Mouse (Mus musculus) urinary bladder, postnatal 25 days (tissue): ENCODE measurements around the gene Col4a2.
A peak's percentile ranks its signal among the peaks of the same experiment; 100 is the strongest.

Experiments used
- DNase-seq: peaks from one replicate; pipeline ENCODE4 v3.0.0; 2022; ENCODE audit warnings: low spot score

The Col4a2 gene

DNA sequence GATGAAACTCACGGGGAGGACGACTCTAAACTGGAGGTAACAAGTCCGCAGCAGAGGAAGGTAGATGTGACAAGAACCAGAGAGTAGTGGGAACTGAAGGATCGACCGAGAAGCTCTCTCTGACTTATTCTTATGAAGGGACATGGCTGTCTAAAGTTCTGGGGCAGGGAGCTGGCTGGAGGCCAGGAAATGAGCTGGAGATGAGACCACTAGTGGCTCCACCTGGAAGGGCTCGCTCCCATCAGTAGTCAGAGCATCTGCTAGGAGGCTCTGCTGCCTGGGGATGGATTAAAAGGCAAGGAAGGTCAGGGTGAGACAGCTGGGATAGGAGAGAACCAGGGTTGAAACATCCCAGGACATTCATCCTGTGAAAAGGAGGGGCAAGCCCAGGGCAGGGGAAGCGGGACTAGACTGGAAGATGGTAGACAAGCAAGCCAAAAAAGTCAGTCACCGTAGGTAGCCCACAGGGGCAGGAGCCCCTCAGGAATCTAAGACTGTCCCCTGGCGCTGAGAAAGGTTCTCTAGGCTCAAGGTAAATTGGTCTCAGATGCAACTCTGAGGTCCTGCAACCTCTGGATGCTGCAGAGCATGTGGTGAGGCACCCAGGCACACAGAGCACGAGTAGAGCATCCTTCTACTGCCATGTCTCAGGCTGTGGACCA is 16.2 kb upstream of the Col4a2 start:
- no peak for DNase-seq

DNA sequence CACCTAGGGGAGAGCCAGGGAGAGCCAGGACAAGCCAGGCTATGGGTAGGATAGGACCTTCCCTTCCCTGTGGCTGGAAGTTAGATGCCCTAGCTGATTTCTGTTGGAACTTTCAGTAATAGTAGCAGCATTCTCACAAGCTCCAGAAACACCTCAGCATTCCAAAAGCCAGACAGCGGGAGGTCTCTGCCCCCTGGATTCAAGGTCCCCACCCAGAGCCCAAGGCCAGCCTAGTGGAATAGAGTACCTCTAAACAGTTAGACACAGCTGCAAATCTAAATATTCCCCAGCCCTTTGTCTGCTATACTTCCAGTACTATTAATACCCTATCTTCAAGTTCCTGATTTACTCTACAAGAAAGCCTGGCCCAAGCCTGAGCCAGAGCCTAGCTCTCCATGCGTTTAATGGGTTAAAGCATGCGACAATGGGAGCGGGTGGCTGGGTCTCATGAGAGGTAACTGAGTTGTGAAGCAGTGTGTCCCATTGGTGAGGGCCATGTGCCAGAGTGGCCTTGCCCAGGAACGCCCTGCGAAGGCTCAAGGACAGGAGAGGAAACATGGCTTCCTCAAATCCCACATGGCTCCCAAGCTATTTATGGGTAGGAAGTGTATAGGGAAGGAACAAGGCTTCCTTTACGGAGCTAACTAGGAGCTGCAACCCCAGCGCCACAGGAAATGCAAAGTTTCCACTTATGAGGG is 15.3 kb upstream of the Col4a2 start:
- no peak for DNase-seq

- DNase-seq: no peak
Measured at GRCm38 (mm10) chr8:11298531-11299316, 13.9 kb upstream of the Col4a2 start.

- no peak for DNase-seq
Measured at GRCm38 (mm10) chr8:11299317-11299602, 13.3 kb upstream of the Col4a2 start.

DNA sequence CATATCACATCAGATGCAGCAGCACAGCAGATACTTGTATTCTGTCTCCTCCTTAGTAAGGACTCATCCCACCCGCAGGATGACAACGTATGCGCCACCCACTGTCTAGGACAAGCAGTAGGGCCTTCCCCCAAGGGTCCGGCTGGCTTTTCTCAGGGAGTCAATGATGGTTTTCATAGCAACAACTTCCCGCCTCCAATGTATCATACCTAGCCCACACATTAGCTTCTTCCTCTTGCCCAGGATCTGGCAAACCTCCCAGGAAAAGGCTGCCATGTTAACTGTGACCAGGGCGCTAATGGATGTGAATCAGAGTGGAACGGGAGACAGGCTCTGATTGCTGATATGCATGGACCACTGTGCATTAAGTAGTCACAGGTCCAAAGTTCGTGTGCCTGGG is 12.2 kb upstream of the Col4a2 start:
- no peak for DNase-seq

DNA sequence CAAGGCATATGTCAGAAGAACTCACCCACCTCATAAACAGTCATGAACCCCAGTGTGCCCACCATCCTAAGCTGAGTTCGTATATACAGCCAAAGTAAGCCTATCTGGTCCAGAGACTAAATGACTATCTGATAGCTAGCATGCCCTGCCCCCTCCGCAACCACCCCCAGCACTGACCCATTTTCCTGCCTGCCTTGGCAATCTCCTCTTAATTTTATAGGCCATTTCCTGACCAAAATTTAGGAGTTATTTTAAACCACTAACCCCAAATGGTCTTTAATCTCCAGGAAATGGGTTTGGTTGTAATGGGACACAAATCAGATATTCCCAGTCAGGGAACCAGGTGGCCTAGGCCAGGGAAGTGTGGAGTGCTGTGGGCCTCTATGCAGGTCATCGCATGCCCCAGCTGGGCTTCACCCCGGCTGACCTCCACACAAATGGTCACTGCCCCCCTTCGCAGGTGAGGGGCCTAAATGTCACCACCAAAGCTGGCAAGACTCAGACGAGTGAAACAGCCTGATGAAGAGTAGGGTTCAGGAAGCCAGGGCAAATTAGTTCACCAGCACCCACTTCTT is 8.5 kb upstream of the Col4a2 start:
- DNase-seq: no peak

DNA sequence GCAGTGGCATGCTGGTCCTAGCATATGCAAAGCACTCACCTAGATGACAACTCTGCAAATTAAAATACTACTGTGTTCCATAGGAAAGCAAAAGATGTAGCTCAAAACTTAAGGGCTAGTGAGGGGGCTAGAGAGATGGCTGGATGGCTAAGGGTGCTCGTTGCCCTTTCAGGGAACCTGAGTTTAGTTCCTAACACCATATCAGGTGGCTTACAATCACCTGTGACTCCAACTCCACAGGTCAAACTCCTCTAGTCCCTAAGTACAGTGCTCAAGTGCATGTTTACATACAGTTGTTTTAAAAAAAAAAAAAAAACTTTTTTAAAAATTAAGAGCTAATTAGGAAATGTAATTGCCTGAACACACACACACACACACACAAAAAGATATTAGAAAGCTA is 7.1 kb upstream of the Col4a2 start:
- no peak for DNase-seq

DNA sequence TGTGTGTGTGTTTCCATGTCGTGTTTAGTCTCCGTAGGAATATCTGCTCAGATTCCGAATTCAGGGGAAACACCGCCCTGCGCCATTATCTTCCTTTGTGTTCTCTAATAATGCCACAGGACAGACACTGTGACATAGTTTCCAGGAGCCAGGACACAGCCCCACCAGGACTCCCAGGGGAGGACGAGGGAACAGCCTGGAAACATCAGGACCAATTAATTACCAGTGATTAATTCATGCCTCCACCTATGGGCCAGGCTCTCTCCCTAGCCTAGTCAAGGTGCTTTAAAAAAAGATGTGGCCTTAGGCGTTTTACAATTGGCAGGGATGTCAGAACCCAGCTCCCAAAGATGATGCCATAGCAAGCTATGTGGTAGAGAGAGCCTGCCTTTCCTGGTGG is 5.2 kb upstream of the Col4a2 start:
- DNase-seq: no peak

- no peak for DNase-seq
Measured at GRCm38 (mm10) chr8:11308570-11308998, 4.0 kb upstream of the Col4a2 start.

GRCm38 (mm10) chr8:11309226-11309625 is 3.4 kb upstream of the Col4a2 start:
- no peak for DNase-seq

GRCm38 (mm10) chr8:11310049-11310448 is 2.6 kb upstream of the Col4a2 start:
- no peak for DNase-seq

DNA sequence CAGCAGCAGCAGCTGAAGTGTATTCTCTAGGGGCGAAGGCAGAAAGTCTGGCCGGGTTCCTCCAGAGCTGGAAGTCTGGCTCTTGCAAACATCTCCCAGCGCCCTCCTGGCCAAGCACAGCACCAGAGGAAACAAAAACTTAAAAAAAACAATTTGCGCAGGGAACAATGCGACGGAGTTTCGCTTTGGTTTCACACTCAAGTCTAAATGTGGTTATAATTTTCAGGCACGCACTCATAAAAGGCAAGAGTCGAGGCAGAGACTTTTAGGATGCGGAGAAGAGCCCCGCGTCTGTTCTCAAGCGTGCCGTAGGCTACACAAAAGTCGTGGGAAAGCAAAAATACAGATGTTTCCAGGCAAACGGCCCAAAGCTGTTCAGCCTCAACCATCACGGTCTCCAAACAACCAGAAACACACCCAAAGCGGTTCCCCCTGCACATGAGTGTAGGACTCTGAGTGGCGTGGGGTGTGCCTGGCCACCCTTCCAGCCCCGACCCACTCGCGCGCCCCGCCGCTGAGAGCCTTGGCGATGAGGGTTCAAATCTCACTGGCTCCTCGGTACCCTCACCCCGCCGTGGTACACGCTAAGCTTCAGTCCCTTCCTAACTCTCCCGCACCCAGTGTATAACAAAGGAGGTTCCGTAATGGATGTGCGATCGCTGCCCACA is 790 bp upstream of the Col4a2 start:
- DNase-seq: peak; percentile 33

DNA sequence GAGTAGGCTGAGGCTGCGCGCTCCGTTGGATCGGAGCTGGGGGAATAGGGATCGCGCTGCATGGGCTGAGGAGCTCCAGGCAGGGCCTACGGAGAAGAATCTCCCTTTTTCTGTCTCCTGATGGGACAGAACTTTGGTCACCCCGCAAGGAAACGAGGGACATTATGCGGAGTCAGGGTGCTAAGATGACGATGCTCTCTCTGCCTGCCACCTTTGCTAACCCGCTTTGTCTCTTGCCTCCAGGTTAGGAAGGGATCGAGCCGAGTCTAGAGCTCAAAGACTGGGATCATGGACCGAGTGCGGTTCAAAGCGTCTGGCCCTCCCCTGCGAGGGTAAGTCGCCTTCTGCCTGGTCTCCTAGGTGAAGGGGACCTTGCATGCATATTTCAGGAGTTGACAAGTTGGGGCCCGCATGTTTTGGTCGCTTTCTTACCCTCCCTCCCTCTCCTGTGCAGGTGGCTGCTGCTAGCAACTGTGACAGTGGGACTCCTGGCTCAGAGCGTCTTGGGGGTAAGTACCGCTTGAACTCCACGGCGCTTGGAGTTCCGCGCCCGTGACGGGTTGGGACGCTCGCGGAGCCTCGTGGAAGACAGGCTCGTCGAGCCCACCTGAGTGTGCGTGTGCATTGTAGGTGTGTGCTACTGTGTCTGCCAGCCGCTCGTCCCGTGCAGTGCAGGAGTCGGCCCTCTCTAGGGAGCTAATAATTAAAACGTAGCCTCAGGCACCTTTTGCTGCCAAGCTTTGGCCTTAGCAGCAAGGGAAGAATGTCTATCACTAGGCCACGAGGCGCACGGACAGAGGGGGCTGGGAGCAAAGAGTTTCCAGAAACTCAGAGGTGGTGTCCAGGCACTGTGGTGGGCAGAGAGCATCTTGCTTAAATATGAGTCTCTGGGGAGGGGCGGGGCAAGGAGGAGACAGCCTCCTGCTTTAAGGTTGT is 839 bp downstream of the Col4a2 start:
- DNase-seq: peak; percentile 23

- DNase-seq: no peak
Measured at GRCm38 (mm10) chr8:11314613-11315012, 2.0 kb downstream of the Col4a2 start.

DNA sequence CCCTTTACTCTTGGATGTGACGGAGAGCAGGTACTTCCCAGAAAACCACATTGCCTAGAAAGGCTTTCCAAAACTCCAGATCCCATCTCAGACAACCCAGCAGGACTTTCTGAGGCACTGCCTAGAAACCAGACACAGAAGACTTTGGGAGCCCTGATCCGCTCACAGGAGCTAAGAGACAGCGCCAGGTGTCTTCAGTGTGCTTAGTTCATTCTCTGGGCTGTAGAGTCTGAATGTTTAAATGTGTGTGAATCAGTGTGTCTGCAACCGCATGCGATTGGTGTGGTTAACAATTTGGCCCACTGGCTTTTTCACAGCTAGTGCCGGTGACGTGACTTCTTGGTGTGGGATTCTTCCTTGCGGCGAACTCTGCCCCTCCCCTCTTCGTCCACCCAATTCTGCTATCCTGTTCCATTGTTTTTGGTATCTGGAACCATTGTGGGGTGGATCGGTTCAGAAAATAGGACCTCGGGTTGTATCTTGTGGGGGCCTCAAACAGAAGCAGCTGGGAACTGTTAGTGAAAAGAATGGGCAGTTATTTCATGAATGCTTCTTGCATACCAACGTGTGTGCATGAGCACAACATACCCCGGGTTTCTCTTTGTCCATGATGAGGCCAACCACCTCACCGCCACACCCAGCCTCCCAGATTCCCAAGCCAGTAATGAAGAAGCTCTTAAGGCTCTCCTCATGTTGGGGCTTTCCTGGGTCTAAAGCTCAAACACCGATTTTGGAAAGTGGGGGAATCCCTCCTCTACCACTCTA is 2.8 kb downstream of the Col4a2 start:
- DNase-seq: no peak

GRCm38 (mm10) chr8:11316118-11316517 is 3.5 kb downstream of the Col4a2 start:
- DNase-seq: no peak

- no peak for DNase-seq
Measured at GRCm38 (mm10) chr8:11319405-11319804, 6.8 kb downstream of the Col4a2 start.

DNA sequence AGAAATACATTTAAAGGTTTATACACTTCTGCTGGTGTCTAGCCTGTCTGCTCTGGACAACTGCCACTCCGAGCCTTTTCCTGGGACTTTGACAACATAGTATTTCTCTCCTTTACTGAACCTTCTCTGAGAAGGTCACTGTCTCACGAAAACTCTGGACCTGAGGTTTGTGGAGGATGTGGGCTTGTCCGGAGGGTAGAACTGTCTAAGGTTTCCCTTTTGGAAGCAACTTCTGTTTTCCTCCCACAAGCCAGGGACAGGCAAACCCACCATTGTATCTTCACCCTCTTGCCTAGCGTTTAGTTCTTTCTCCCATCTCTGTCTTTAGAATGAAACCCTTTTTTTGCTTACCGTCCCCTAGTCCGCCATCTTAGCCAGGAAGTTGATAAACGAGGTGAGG is 9.2 kb downstream of the Col4a2 start:
- DNase-seq: no peak

GRCm38 (mm10) chr8:11322724-11323585 is 10.3 kb downstream of the Col4a2 start:
- DNase-seq: no peak

DNA sequence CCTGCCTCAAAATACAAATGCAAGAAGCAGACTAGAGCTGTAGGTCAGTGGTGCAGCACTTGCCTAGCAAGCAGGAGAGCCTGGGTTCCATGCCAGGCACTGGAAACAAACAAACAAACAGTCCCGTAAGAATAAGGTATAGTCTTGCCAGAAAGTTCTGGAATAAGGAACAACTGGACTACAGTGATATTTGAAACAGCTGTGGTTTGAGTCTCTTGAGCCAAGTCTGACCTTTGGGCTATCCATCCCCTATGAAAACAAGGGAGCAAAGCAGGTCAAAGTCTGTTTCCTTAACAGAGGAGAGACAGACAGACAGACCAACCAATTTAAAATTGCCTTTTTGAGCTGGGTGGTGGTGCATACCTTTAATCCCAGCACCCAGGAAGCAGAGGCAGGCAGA is 11.1 kb downstream of the Col4a2 start:
- DNase-seq: no peak
